Mouse (Mus musculus): ENCODE measurements around the gene March1. TPM values are rescaled to one million over a fixed set of nuclear protein-coding genes. Genes with fewer than 3 reads are reported as not detected.

March1 gene
- polyA plus RNA-seq, 1 experiment = 1.0 TPM

- Histone ChIP-seq H3K4me1 (ENCODE audit: control insufficient read depth, insufficient read depth, insufficient read length, low read length) (no peaks in the 10 kb centered on the region), H3K27ac (replicated peaks; ENCODE audit: low read depth, low read length) (no peak overlapping the region), H3K4me3 (ENCODE audit: insufficient read depth, low read depth, low read length) (no peak overlapping the region)
These were observed 827.7 kb downstream of the March1 start for GRCm38 (mm10) chr8:66445351-66445750.

- Histone ChIP-seq H3K4me3 (ENCODE audit: insufficient read depth, low read depth, low read length) (no peak overlapping the region), H3K4me1 (ENCODE audit: control insufficient read depth, insufficient read depth, insufficient read length, low read length) (no peaks in the 10 kb centered on the region), H3K27ac (replicated peaks; ENCODE audit: low read depth, low read length) (no peak overlapping the region)
These were observed 833.0 kb downstream of the March1 start for GRCm38 (mm10) chr8:66450691-66451090.

GRCm38 (mm10) chr8:66457057-66457456, 839.4 kb downstream of the March1 start:
- Histone ChIP-seq H3K27ac (replicated peaks; ENCODE audit: low read depth, low read length) (no peak overlapping the region), H3K4me1 (ENCODE audit: control insufficient read depth, insufficient read depth, insufficient read length, low read length) (no peaks in the 10 kb centered on the region), H3K4me3 (ENCODE audit: insufficient read depth, low read depth, low read length) (no peak overlapping the region)

- no peaks in the 10 kb centered on the region for H3K4me1 ChIP-seq (ENCODE audit: control insufficient read depth, insufficient read depth, insufficient read length, low read length)
- no peak overlapping the region for H3K4me3 ChIP-seq (ENCODE audit: insufficient read depth, low read depth, low read length)
These were observed 852.1 kb downstream of the March1 start for GRCm38 (mm10) chr8:66469821-66470220.

GRCm38 (mm10) chr8:66476880-66477279, 859.2 kb downstream of the March1 start:
- H3K27ac ChIP-seq (replicated peaks; ENCODE audit: low read depth, low read length) = no peak overlapping the region
- no peaks in the 10 kb centered on the region for H3K4me1 ChIP-seq (ENCODE audit: control insufficient read depth, insufficient read depth, insufficient read length, low read length)
- no peak overlapping the region for H3K4me3 ChIP-seq (ENCODE audit: insufficient read depth, low read depth, low read length)

More at GRCm38 (mm10) chr8:66469821-66470220, 852.1 kb downstream of the March1 start:
- H3K27ac ChIP-seq (replicated peaks; ENCODE audit: low read depth, low read length) = no peak overlapping the region

- Histone ChIP-seq H3K27ac (replicated peaks; ENCODE audit: low read depth, low read length) (0 out of 2 replicates have a peak within 1 kb of the TSS, but pooled peaks have one; percentile 20), H3K4me3 (ENCODE audit: insufficient read depth, low read depth, low read length) (peak within 1 kb of the TSS; percentile 92), H3K4me1 (ENCODE audit: control insufficient read depth, insufficient read depth, insufficient read length, low read length) (0 out of 2 replicates have a peak, but pooled peaks cover 2% of the 10 kb centered on the region)
These were observed 868.5 kb downstream of the March1 start, which contains the start of gene Tma16 for GRCm38 (mm10) chr8:66486084-66486763. Gene Tma16 (minus strand): TSS chr8:66486530.

- Histone ChIP-seq H3K27ac (replicated peaks; ENCODE audit: low read depth, low read length) (no peak overlapping the region), H3K4me1 (ENCODE audit: control insufficient read depth, insufficient read depth, insufficient read length, low read length) (0 out of 2 replicates have a peak, but pooled peaks cover 2% of the 10 kb centered on the region), H3K4me3 (ENCODE audit: insufficient read depth, low read depth, low read length) (no peak overlapping the region)
These were observed 870.9 kb downstream of the March1 start for GRCm38 (mm10) chr8:66488556-66488955.

- Histone ChIP-seq H3K4me3 (ENCODE audit: insufficient read depth, low read depth, low read length) (no peak overlapping the region), H3K4me1 (ENCODE audit: control insufficient read depth, insufficient read depth, insufficient read length, low read length) (0 out of 2 replicates have a peak, but pooled peaks cover under 1% of the 10 kb centered on the region), H3K27ac (replicated peaks; ENCODE audit: low read depth, low read length) (no peak overlapping the region)
These were observed 872.9 kb downstream of the March1 start for GRCm38 (mm10) chr8:66490624-66491023.

- Histone ChIP-seq H3K27ac (replicated peaks; ENCODE audit: low read depth, low read length) (no peak overlapping the region), H3K4me1 (ENCODE audit: control insufficient read depth, insufficient read depth, insufficient read length, low read length) (no peaks in the 10 kb centered on the region), H3K4me3 (ENCODE audit: insufficient read depth, low read depth, low read length) (no peak overlapping the region)
These were observed 876.8 kb downstream of the March1 start for GRCm38 (mm10) chr8:66494496-66494895.

- no peak overlapping the region for H3K27ac ChIP-seq (replicated peaks; ENCODE audit: low read depth, low read length)
- H3K4me1 ChIP-seq (ENCODE audit: control insufficient read depth, insufficient read depth, insufficient read length, low read length) = no peaks in the 10 kb centered on the region
- no peak overlapping the region for H3K4me3 ChIP-seq (ENCODE audit: insufficient read depth, low read depth, low read length)
These were observed 878.0 kb downstream of the March1 start for GRCm38 (mm10) chr8:66495726-66496125.

GRCm38 (mm10) chr8:66496998-66497577, 879.4 kb downstream of the March1 start:
- Histone ChIP-seq H3K27ac (replicated peaks; ENCODE audit: low read depth, low read length) (no peak overlapping the region), H3K4me1 (ENCODE audit: control insufficient read depth, insufficient read depth, insufficient read length, low read length) (no peaks in the 10 kb centered on the region), H3K4me3 (ENCODE audit: insufficient read depth, low read depth, low read length) (no peak overlapping the region)

GRCm38 (mm10) chr8:66503381-66503780, 885.7 kb downstream of the March1 start:
- no peak overlapping the region for H3K4me3 ChIP-seq (ENCODE audit: insufficient read depth, low read depth, low read length)
- H3K27ac ChIP-seq (replicated peaks; ENCODE audit: low read depth, low read length) = no peak overlapping the region
- H3K4me1 ChIP-seq (ENCODE audit: control insufficient read depth, insufficient read depth, insufficient read length, low read length) = no peaks in the 10 kb centered on the region

GRCm38 (mm10) chr8:66511537-66511936, 893.8 kb downstream of the March1 start, which contains the start of gene Tktl2:
Gene Tktl2 (plus strand): TSS chr8:66511756.
- Histone ChIP-seq H3K4me1 (ENCODE audit: control insufficient read depth, insufficient read depth, insufficient read length, low read length) (no peaks in the 10 kb centered on the region), H3K4me3 (ENCODE audit: insufficient read depth, low read depth, low read length) (no peak within 1 kb of the TSS), H3K27ac (replicated peaks; ENCODE audit: low read depth, low read length) (no peak within 1 kb of the TSS)

GRCm38 (mm10) chr8:66519149-66519548, 901.4 kb downstream of the March1 start:
- H3K4me3 ChIP-seq (ENCODE audit: insufficient read depth, low read depth, low read length) = no peak overlapping the region
- no peak overlapping the region for H3K27ac ChIP-seq (replicated peaks; ENCODE audit: low read depth, low read length)
- no peaks in the 10 kb centered on the region for H3K4me1 ChIP-seq (ENCODE audit: control insufficient read depth, insufficient read depth, insufficient read length, low read length)

GRCm38 (mm10) chr8:66520576-66520975, 902.9 kb downstream of the March1 start:
- Histone ChIP-seq H3K4me1 (ENCODE audit: control insufficient read depth, insufficient read depth, insufficient read length, low read length) (no peaks in the 10 kb centered on the region), H3K27ac (replicated peaks; ENCODE audit: low read depth, low read length) (no peak overlapping the region), H3K4me3 (ENCODE audit: insufficient read depth, low read depth, low read length) (no peak overlapping the region)
